Mouse (Mus musculus) layer of hippocampus, postnatal 14 days (tissue): ENCODE results near the gene Nav1. TPM values are rescaled to one million over a fixed set of nuclear protein-coding genes. Genes with fewer than 3 reads are reported as not detected.
A peak's percentile ranks its signal among the peaks of the same experiment; 100 is the strongest.

ENCODE experiments used
- DNase-seq, 2 experiments: peaks; one replicate each; pipeline ENCODE4 v3.0.0; 2021 to 2022; ENCODE audit warnings: low spot score in 2 of 2, mixed read lengths in 1 of 2
- long read RNA-seq, 2 experiments: library from polyadenylated mRNA; stranded (forward); transcript quantifications; one replicate each; pipeline ENCODE4 v2.0.0; 2021
- total RNA-seq, 2 experiments: library from RNA; stranded (reverse); gene quantifications; 2 replicates each; pipeline ENCODE4 v1.2.3; 2021

Gene Nav1
- total RNA-seq, result 100 to 1,000 TPM; 161 to 168 TPM
- long read RNA-seq, experiment 1, partial matches to known transcripts, result 5 of 15 reads
- long read RNA-seq, experiment 1, other reads (novel, unspliced or antisense), result 10 of 15 reads
- long read RNA-seq, experiment 2, partial matches to known transcripts, result 8 of 27 reads
- long read RNA-seq, experiment 2, other reads (novel, unspliced or antisense), result 19 of 27 reads

DNA sequence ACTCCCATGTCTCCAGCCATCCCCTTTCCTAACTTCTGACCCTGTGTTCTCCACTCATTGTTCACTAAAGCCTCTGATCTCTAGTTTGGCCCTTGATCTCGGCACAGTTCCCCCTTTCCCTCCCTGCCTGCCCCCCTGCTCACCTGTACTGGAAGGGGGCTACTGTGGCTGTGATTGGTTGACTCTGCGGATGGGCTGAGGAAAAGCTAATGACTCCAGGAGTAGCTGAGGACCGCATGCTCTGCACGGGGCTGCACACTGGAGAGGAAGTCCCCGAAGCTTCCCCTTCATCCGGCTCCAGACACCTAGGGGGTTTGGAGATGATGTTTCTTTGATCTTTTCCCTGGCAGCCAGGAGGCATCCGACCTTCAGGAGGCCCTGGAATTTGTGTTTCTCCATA lies at the start of gene Nav1:
Gene Nav1, minus strand, starts transcription at position 277 of the 400 bp plus-strand sequence.
- no peak for DNase-seq

DNA sequence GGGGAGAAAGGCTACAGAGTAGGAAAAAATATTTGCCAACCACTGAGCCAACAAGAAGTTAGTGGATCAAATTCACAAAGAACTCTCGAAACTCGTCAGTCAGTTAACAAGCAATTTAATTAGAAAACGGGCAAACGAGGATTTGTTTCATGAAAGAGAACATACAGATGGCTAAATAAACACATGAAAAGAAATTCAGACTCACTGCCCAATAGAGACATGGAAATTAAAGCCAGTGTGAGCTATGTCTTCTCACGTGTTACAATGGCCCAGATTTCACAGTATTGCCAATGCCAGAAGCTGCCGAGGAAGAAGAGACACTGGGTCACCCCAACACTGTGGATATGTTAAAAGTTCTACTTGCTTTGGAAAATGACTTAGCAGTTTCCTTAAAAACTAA lies 46.8 kb upstream of the Nav1 start:
- no peak for DNase-seq

DNA sequence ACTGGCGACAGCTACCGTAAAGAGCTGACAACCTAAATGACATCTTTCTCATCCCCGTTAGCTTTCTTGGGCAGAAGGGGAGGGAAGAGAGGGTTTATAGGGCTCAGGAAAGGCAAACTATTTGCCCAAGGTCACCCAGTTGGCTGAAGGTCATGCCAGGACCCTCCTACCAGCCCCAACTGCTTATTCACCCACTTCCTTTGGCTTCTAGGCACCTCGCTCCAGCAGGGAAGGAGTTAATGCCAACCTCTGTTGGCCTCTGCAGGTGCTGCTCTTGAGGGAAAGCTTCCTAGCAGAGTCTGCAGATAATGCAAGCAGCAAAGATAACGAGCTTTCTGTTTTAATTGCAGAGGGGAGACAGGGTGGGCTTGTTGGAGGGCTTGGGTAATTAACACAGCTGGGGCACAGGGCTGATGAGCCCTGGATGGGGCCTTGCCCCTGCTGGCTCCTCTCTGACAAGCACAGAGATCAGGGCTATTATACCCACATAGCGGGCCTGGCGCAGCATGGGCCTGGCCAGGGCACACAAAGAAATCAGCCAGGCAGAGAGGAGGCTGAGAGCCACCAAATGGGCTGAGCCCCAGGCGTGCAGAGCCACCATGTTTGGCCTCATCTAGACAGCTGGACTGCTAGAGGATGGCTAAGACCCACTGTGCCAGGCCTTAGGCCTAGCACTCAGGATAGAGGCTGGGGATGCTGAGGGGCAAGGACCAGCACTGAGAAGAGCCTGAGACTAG lies 38.5 kb upstream of the Nav1 start:
- DNase-seq, result no peak

DNA sequence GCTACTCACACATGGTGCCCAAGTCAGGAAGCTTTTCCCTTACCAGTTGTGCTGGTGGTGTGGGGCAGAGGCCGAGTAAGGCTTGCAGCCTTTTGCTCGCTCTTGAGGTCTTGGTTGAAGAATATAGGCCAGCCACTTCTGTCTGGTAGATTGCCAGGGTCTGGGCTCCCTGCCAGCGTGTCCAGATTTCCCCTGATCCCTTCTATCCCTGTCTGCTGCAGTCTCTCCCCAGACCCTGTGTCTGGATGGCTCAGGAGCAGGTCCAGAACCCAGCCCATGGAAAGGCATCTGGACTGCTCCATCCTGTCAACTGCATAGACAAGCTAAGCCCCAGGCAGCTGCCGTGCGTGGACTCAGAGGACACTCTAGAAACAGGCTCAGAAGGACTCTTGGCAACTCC lies 37.0 kb upstream of the Nav1 start:
- DNase-seq, result peak in 1 of 2 experiments; percentile 41

DNA sequence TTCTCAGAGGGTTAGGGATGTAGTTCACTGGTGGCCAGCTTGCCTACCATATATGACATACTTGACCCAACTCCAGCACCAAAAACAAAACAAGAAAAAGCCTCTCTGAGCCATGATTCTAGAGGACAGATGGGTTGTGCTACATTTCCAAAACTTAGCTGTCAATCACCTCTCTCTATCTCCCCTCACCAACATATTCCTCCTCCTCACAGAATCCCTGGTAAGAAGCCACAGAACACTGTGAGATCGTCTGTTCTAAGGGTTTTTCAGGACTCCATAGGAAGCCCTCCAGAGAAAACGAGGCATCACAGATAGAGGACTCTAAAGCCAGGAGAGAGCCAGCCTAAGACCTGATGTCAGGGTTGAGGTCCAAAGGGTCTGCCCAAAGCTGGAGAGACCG lies 36.6 kb upstream of the Nav1 start:
- DNase-seq, result peak in 1 of 2 experiments; percentile 56

DNA sequence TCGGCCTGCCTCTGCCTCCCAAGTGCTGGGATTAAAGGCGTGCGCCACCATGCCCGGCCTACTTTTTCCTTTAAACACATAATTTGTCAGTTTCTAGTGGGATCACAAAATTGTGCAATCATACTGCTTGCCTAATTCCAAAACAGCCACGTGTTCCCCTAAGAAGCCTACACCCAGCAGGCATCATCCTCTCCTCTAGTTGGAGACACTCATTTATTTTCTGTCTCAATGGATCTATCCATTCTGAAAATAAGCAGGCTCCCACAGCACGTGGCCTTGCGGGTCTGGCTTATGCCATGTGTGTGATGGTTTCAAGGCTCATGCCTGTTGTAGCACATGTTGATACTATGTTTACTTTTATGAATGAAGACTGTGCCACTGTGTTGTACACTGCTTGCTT lies 32.8 kb upstream of the Nav1 start:
- no peak for DNase-seq

DNA sequence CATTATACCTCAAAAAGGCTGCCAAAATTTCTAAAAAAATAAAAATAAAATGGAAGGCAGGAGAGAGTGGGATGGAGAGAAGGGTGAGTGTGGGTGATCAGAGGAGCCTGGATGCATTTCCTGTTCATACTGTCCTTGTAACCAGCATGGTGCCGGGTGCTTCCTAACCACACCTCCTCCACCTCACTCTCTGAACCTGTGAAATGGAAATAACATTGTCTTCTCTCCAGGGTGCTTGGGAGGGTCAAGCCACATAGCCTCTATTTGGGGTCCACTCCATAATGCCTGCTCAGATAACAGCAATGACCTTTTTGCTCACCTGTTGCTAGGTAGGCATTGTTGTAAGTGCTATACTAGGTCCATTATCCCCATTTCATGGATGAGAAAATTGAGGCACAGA lies 32.0 kb upstream of the Nav1 start:
- no peak for DNase-seq

DNA sequence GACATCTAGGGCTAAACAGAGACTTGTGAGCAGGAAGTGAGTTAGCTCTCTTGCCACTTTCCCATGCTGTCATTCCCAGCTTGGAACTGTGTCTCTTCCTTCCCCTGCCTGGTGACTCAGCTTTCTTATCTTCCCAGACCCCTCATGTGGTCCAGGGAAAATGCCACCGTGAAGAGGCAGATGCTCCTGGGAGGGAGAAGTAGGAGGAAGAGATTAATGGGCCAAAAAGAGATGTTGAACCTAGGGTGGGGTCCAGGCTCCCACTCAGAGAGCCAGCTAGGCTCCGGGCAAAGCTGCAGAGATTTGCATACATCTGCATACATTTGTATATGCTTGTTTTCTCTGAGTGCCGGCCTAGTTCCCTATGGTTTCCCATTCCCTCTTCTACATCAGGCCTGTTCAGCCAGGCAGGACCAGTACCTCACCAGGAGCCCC lies 30.5 kb upstream of the Nav1 start:
- no peak for DNase-seq

DNA sequence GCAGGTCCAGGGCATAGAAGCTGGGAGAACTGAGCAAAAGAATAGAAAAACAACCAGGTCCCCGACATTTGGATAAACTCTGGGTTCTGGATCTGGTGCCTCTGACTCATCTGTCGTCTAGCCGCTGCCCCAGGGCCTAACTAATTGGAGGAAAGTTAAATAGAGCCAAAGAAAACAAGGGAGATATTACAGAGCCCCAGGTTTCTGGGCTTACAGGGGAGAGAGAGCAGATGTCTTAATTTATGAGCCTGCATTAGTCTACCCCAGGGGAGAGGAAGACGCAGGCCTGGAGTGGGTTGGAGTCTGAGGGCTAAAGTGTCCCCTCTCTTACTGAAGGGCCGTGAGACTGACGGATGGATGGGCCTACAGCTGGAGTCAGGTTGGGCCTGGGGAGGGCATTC lies 29.0 kb upstream of the Nav1 start:
- DNase-seq, result no peak

DNA sequence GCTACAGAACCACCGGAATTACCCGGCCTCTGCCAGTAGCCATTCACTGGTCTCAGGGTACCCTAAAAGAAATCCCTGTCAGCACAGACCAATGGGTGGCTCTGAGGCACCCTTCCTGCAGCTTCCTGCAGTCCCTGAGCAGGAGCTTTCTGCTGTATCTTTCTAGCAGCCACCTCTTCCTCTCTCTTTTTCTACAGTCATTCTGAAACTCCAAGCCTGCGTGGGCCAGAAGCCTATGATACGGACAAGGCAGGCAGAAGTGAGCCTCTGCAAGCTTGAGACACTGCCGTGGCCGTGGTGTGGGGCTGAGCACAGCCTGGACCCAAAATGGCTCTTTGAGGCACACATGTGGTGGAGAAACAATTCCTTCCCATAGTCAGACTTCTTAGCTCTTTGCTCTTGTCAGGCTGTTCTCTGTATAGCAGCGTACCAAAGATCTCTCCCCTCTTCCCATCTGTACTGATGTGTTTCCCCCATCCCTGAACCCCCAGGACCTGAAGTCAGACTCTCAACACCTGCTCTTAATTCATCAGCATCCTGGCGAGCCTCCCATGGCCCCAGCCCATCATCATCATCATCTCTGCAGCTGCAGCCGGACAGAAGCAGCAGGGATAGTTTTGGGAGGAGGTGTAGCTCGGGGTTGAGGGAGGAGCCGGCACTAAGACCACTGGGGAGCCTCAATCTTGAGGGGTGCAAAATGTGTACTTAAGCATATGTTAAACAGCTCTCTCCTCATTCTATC lies 28.4 kb upstream of the Nav1 start:
- no peak for DNase-seq

DNA sequence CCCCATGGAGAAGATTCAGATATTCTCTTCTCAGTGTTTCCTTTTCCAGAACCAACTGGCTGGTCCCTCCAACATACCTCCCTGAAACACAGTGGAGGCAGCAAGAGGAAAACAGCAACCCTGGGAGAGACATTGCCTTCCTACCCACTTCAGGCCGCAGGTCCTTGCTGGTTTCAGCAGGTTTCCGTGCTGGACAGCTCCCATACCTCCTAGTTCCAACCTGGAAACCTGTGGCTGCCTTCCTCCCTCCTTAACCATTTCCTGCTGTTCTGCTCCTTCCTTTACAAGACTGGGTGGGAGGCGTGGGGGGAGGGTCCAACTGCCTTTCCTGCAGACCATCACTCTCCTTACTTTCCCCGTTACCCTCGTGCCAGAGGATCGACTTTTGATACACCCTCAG lies 27.7 kb upstream of the Nav1 start:
- DNase-seq, result no peak

DNA sequence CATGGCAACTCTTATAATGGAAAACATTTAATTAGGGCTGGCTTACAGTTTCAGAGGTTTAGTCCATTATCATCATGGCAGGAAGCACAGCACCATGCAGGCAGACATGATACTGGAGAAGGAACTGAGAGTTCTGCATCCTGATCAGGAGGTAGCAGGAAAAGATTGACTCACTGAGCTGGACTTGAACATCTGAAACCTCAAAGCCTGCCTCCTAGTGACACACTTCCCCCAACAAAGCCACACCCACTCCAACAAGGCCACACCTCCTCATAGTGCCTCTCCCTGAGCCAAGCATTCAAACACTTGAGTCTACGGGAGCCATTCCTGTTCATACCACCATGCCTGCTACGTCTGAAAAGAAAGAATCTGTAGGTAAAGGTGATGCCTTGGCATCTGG lies 26.8 kb upstream of the Nav1 start:
- no peak for DNase-seq

DNA sequence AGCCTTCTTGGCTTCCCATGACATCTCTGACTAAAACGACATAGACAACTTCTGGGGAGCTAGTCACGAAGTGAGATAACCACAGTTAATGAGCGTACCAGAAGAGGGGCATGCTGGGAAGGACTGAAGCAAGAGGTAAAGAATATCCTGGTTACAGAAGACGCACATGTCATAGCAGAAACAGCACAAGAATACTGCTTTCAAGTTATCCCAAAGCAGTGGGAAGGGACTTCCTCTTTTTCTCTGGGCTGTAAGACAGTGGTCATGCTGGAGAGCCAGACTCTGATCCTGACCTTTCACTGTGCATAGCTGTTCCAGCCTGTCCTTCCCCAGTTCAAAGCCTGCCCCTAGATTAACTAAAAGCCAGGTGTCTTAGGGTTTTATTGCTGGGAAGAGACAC lies 26.4 kb upstream of the Nav1 start:
- no peak for DNase-seq

DNA sequence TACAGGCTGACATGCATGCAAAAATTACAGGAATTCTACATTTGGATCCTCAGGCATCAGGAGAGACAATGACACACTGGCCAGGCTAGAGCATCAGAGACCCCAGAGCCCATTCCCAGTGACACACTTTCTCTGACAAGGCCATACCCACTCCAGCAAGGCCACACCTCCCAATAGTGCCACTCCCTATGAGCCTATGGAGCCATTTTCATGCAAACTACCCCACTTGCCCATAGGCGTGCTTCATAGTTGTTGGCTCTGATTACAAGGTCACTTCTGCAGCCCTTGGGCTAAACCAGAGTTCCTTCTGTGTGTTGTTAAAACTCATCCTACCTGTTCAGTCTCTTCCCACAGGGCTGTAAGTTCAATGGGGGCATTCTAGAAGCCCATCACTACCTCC lies 25.1 kb upstream of the Nav1 start:
- DNase-seq, result no peak

DNA sequence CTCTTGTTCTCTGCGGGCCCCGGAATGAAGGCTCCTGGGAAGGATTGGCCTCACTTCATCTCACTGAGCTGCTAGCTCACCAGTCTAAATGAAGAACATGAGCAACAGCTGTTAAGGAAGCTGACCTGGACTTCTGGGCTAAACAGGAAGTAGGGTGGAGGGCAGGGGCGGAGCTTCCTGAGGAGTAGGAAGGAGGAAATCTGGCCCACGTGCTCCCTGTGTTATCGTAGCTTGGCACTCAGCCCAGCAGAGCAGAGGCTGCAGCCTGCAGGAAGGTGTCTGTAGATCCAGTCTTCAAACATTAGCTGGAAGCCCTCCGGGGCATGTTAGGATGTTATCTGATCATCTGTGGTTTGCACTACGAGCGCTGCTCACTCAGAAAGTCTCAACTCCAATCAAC lies 24.4 kb upstream of the Nav1 start:
- peak in 1 of 2 experiments; percentile 65 for DNase-seq

DNA sequence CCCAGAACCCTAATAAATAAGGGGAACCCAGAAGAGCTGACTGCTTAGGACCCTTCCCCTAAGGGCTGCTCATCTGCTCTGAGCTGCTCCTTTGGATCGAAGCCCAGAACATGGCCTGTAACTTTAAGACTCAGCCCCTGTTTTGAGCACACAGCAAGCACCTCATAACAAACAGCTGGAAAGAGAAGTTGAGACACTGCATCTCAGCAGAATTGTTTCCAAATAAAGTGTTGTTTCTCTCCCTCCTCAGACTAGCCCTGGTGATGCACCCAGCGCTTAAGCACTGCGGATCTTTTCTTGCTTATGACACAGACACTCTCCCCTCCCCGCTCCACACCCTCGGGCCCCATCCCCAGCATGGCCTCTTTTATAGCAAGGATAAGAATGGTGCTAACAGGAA lies 22.8 kb upstream of the Nav1 start:
- no peak for DNase-seq

DNA sequence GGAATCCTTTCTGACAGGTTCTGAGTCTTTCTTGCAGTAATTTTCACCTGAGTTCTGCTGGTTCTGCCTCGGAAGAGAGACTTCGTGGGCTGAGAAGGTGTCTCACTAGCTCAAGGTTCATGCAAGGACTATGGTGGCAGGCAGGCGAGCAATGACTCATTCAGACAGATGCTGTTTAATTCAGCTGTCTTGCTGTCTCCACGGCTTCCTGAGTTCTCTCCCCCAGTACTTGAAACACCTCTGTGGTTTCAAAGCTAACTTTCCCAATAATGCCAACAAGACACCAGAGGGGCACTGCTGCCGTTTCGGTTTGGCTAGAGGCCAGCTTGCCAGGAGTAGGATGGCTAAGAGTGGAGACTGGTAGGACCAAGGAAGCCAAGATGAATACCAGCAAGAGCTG lies 19.1 kb upstream of the Nav1 start:
- DNase-seq, result no peak

DNA sequence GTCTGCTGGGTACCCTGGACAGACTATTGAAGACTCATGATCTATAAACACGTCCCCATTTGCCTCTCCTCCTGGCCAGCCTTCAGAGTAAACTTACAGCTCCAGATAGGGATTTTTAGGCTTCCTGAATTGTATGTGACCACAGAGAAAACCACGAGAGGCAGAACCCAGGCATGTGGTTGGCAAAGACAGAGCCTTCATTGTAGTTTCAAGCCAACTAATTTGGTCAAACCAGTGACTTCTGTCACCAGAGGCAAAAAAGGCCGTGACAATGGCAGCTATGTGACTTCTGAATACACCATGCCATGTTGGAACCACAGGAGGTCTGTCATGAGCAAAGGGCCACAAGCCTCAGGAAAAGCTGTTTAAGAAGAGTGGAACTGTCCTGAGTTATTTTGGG lies 18.6 kb upstream of the Nav1 start:
- DNase-seq, result no peak

DNA sequence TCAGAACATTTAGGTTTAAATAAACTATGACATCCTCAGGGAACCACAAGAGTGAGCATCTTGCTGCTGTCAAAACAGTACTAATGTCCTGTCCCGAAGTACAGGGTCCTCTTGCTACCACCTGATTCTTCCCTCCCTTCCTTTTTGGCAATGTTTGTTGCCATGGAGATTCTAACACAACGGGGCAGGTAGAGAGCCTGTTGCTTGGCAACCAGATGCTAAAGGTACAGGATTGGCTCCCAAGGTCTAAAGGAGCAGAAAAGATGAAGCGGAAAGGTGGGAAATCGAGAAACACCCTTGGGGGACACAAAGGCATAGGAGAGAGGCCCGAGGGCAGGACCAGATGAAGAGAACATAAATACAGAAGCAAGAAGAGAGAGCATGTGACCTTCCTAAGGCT lies 17.6 kb upstream of the Nav1 start:
- DNase-seq, result no peak

DNA sequence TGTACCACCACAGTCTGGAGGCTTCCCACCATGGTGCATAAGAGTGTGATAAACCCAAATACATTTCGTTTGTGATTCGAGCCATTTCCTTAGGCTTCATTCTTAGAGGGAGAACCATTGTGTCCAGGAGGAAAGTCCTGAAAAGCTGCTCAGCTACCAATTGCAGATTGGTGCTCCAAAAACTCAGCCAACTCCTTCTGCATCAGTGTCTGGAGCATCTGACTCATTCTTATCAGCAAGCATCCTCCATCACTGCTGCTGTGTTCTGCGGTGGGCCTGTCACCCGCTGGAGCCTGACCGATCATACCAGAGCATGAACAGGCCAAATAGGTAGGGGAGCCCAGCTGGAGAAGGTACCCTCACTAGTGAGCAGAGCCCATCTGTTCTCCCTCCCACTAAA lies 16.0 kb upstream of the Nav1 start:
- no peak for DNase-seq

DNA sequence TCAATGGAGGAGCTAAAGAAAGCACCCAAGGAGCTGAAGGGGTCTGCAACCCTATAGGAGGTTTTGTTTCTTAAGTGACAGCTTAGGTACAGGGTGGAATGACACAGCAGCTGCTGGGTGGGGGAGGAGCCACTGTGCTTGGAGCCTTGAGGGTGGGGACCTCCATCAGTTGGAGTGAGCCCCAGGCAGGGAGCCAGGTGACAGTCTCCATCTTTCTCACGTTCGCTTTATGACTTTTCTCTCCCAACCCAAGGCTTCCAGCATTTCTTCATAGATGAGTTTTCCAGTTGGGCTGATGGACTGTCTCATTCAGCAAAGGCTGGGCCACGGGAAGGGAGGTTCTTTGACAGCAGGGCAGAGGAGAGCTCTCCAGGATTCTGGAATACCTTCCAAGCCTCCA lies 14.2 kb upstream of the Nav1 start:
- DNase-seq, result no peak

DNA sequence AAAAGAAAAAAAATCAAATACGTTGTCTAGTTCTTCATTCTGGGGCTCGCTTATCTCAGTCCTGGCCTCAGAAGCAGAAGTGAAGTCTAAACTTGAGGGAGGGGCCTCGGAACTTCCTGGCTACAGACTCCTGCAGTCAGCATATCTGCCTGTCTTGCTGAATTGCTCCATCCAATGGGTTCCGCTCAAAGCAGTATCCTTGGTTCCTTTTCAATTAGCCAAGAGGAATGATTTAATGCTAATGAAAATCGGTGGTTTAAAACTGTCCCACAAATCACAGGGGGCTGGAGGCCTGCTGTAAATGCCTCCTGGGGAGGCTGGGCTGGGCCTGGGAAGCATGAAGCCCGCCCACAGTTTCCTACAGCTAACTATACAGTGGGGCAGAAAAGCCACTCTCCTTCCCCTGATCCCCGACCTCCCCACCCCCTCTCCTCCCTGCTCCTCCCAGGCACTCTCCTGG lies 12.9 kb upstream of the Nav1 start:
- no peak for DNase-seq
